Mouse (Mus musculus): Measurements from ENCODE around the gene Apbb1. TPM values are rescaled to one million over a fixed set of nuclear protein-coding genes. Genes with fewer than 3 reads are reported as not detected.

The Apbb1 gene
- total RNA-seq (2021) (10 to 100 TPM; 12.0 to 22.4 TPM), polyA plus RNA-seq (2012; rRNA removed) (49.1 and 61.8 TPM in 2 replicates)
- long read RNA-seq, transcript Apbb1-214 (14 exons, 2,878 nt) = major isoform, 8 of 37 reads
- long read RNA-seq, partial matches to known transcripts = 1 of 37 reads
- long read RNA-seq, other reads (novel, unspliced or antisense) = 24 of 37 reads

DNA sequence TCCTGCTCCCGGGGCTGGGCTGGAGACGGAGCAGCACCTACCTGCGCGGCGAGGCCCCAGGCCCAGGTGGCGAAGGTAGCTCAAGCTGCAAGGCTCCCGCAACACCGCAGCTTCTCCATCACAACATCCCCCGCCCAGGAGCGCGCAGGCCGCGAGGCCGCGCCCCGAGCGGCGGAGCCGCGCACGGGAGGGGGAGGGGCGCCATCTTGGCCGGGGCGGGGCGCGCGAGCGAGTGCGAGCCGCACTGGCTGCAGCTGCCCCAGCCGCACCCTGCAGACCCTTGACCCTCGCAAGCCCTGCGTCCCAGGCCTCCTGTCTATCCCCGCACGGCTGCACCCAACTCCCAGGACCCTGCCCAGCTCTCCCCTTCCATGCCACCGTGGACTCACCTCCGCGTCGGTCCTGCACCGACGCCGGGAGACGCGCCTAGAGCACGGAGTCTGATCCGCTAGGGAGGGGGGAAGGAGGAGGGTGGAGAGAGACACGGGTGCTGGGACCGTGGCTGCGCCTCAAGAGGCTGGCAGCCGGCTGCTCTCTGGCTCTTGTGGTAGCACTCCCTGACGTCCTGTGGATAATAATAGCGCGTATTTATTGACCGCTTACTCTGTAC lies at the start of gene Apbb1:
Apbb1 (minus strand) TSS at position 560 of the 610 bp plus-strand sequence.
- peak; percentile 85 for DNase-seq

DNA sequence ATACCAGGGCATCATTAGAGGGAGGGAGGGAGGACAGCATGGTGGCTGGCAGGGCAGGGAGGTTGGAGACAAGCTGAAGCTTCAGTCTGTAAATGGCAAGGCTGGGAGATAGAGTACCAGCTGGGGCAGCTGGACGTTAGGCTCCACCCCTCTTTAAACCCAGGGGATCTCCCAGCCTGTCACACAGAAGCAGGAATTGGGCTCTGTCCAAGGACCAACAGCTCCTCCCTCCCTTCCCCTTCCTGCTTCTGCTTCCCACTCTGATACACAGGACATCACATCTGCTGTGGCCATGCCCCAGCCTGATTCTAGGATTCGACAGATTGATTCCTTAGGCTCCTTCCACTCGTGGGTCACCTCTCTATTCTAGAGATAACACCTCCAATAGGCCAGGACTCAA lies 47.2 kb upstream of the Apbb1 start:
- peak; percentile 74 for DNase-seq

DNA sequence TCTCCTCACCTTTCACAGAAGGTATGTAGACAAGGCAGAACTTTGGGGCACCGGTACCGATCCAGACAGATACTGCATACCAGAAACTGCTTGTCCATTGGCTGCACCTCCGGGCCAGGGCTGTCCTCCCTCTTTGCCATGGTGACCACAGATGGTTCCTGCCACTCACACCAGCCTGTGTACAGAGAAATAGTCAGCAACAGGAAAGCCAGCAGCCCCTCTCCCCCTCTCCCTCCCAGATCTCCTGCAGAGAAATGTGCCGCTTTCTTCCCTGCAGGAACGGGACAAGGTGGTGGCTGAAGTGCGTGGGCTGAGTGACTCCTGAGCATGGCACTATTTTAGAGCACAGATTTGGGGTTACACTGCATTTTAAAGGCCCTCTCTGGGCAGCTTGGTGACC lies 43.9 kb upstream of the Apbb1 start:
- no peak for DNase-seq

DNA sequence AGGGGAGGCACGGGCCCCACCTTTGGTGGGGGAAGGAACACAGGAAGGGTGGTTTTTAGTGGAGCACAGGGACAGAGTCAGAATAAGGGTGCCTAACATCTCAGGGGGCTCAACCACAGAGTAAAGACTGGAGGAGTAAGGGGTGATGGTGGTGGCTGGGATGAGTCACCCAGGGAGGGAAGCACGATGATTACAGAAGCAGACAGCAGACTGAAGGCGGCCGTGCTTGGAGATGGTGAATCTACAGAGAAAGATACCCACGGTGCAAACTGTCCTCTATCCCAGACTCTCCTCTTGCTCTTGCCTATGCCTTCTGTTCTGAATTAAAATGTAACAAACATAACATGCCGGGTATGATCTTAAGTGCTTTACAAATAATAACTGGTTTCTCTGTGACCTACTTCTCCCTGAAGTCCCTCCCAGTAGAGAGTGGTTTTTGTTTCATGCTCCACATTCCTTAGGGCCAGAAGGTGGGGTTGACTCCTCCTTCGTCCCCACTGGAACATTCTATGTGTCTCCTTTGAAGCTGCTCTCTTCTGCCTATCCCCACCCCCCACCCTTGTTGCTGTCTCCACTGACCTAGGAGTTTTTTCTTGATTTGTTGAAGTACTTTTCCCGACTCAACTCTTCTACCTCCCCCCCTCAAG lies 40.3 kb upstream of the Apbb1 start:
- DNase-seq = no peak

DNA sequence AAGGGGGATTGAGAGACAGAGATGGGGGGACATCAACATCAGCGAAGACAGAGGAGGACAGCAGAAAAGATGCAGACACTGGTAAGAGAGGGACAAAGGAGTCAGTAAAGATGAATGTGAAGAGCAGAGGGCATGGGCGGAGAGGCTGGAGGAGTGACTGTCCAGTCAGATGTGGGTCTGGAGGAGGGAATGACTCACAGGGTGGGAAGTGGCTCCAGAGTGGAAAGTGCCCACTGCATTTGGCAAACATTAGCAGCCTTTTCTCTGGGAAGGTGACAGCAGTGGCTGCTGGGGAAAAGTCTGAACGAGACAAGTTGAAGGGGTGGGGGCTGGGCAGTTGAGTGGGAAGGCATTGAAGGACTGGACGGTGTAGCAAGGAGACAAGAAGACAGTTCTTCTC lies 39.6 kb upstream of the Apbb1 start:
- DNase-seq = no peak

DNA sequence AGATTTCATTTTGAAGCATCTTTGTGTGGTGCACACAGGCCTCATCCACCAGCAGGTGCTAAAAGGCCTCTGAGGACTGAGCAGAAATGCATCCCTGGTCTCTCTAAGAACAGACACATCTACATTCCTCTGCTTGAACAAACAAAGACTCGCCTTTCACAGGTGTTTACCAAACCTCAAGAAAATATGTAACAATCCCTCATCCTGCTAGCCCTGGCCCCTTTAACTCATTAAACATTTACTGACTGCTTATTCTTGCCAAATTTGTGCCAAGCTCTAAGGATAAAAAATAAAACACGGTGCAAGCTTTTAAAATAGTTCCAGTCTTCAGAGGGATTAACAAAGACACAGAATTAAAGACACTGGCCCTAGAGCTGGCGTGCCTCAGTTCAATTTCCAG lies 38.2 kb upstream of the Apbb1 start:
- no peak for DNase-seq

DNA sequence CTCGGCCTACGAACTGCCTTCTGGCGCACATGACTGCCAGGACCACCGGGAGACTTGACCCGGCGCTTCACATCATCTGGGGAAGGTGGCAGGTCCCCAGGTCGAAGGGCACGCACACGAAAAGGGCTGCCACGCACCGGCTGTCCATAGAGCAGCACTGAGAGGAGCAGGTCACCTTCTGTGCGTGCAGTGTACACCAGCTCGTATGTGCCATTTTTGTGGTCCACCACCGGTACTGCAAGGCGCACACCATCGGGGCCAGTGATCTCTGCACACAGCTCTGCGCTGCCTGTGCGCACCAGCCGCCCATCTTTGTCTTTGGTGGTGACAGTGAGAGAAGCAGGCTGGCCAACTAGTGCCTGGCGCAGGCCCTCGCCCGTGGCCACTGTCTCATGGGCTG lies 36.4 kb upstream of the Apbb1 start:
- DNase-seq = no peak

DNA sequence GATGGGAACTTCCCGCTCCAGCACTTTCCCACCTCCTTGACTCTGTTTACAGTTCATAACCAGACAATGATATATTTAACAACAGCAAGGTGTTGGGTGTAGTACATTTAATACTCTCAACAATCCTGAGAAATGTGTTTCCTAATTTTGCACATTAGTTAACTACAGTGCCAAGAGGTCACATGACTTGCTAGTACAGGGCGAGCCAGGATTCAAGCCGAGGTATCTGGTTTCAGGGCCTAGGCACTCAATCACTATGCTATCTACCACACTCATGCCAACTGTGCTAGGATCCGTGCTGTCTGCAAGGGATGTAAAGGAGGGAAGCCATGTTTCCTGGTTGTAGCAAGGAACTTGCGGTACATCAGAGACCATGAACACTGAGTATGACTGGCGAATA lies 35.1 kb upstream of the Apbb1 start:
- DNase-seq = no peak

DNA sequence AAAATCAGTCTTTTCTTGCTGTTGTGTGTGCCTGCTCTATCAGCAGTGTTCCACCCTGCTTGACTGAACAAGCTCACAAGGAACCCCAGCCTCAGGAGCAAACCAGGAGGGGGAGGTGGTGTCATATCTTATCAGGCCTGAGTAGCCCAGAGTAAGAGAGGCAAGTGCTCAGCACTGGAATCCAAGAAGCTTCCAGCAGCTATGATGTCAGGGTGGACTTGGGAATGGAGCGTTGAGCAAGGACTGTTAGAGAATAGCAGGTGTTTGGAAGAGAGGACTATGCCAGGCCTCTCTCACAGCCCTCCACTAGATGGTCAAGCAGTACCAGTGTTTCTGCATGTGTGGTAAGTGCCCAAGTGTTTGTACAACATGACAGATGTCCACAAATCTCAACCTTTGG lies 34.3 kb upstream of the Apbb1 start:
- no peak for DNase-seq

DNA sequence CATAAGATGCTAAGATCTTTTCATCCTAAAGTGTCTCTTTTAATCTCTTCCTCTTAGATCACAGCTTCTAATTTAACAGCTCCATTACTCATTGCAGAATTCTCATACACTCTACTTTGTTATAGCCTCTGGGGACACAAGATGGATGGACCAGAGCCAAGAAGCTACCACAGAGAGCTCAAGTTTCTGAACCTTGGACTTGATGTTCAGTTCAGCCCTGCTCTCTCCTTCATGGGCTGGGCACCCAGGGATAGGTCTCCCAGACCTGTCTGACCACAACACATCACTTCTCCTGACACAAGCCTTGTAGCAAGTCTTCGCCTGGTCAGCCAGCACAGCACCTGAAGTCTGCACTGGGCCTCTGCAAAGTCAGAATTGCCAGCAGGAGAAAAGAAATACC lies 32.9 kb upstream of the Apbb1 start:
- no peak for DNase-seq

DNA sequence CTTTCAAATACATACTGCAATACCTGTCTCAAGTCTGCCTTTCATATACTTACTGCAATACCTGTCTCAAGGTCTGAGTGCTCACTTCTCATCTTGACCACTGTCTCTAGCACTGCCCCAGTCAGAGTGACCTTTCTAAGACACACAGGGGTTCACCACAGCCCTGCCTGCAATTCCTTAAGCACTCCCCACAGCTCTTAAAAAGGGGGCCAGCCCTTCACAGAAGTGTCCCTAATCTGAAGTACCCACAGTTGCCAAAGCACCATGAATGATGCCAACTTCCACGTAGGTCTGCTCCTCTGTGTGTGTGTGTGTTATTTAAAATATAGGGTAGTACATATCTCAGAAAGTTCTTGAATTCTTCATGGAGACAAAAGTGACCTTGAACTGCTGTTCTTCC lies 30.3 kb upstream of the Apbb1 start:
- no peak for DNase-seq

DNA sequence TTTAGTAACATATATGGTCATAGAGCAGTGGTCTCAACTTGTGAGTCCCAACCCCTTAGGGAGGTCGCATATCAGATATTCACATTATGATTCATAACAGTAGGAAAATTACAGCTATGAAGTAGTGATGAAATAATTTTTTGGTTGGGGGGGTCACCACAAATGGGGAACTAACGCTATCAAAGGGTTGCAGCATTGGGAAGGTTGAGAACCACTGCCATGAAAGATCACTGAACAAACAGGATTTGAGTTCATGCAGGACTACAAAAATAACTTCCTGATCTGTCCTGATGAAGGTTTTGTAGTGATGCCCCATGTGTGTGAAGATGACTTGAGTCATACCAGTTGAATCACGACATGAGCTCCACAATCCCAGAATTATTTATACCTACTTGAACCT lies 27.0 kb upstream of the Apbb1 start:
- no peak for DNase-seq

DNA sequence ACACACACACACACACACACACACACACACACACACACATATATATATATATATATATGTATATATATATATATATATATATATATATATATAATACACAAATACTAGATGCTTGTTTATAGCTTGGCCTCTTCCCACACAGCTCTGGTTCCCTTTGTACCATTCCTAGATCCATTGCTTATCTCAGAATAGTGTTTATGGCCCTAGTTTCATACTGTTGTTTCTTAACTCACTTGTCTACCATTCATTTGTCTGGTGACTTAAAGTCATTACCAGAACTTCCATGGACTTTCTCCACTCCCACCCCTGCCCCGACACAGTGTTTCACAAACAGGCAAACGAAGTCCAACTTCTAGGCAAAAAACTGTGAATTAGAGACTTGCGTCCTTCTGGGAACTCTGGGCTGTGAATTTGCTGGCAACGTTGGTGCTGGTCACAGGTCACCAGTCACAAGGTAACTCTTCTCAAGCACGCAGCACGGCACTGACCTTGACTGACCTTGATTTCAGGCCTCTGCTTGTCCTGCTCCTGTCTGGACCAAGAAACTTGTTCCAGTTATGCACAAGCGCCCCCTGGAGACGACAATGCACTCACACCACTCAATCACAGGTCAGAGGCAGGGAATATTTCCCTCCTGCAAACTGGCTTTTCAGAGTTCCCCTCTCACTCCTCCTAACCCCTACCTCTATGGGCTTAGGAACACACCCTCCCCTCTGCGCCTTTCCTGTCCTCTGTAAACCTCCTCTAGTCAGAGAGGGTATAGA lies 21.6 kb upstream of the Apbb1 start:
- DNase-seq = peak; percentile 76

DNA sequence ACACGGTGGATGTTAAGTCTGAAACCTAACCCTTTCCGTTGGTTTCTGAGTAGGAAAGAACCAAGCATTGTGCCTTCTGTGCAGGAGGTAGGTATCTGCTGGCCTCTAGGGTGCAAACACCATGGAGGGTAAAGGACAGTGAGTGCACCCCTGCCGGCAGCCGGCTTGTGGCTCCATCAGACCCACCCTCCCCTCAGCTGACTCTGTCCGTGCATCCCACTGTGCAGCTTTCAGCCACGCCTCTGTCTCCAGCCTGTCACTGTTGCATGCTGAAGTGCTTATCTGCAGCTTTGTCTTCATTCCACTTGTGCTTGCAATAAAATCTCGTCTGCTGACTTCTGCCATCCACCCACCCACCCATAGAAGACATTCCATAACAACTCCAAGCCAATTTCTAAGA lies 8.6 kb upstream of the Apbb1 start:
- no peak for DNase-seq

DNA sequence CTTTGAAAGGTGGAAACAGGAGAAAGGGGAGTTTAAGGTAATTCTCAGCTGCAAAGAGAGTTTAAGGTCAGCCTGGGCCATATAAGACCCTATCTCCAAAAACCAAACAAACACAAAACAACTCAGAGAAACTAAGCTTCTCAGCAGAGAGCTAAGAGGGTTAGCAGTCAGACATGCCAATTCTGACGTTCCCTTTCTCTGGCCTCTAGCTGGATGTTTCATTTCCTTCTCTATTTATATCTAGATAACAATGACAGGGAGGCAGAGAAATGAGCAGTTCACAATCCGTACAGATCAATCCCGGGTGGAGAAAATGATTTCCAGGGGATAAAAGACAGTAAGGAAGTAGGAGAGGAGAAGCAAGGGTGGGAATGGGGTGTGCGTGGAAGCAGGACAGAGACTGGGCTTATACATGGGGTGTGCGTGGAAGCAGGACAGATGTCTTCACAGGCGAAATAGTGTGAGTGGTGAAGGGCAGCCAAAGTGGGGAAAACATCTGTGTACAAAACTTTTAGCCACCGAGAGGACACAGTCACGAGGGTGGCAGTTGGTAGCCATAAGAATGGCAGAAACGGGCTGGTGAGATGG lies 7.0 kb upstream of the Apbb1 start:
- DNase-seq = no peak

DNA sequence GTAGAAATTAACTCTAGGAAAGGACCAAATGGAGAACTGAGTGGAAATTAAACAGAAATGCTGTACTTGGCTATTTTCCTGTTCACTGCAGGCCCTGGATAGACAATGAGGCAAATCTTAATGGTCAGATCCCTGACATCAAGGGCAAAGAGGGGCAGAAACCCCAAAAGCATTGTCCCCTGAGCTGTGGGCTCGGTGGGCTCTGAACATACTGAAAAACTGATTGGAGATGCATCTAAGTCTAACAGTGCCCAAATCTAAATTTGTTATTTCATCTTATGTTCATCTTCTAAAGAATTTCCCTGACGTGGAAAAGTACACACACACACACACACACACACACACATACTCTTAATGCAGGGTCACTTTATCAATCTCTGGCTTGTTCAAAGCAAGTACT lies 506 bp upstream of the Apbb1 start:
- no peak for DNase-seq

DNA sequence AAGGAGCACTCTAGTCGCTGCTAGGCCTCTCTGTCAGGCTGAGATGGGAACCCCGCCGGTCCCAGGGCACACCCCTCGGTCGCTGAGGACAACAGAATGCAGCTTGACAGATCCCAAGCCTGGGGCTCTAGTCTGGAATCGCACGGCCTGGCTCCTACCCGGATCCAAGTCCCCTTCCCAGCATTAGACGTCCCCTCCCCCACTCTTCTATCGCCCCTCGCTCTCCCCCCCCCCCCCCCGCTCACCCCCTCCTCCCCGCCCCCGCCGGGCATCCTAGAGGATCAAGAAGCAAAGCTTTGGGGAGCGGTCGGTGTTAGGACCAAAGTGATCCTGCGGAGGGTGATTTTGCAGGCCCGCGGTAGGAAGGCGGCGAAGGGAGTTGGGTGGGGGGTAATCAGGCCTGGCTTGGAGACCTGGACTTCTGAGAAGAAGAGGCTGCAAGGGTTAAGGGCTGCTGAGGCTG lies 795 bp downstream of the Apbb1 start:
- DNase-seq = no peak

DNA sequence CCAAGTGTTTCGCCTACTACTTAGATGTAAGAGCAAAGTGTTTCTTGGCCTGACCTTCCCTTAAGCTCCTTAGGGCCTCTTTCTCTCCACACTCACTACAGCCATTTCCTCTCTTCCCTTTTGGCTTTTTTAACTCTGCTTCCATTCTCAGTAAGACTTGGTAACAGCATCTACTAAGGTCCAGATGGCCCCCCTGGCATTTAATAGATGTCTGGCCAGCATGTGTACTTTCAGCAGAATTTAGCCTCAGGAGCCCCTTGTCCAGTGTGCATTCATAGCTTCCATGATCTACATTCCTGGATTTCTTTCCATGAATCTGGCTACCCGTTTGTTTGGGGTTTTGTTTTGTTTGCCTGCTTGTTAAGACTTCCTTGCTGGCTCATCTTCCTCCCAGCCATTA lies 3.0 kb downstream of the Apbb1 start:
- DNase-seq = no peak

DNA sequence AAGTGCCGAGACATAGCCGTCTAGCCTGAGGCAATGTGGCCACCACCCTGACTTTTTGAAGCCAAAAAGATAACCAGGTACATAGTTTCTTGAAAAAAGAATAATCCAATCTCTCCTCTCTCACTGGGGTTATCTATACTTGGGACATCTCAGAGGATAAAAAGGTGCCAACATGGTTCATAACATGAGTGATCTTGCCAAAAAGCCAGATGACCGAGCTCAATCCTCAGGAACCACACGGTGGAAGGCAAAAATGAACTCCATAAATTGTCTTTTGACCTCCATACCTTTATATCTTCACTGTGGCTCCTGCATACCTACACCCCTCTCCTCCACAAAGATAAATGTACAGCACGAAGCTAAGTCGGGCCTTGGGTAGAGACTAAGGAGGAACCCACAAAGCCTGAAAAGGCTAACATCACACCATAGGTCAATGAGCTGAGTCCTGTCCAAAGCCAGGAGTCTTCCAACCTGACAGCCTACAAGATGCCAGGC lies 4.0 kb downstream of the Apbb1 start:
- DNase-seq = no peak

DNA sequence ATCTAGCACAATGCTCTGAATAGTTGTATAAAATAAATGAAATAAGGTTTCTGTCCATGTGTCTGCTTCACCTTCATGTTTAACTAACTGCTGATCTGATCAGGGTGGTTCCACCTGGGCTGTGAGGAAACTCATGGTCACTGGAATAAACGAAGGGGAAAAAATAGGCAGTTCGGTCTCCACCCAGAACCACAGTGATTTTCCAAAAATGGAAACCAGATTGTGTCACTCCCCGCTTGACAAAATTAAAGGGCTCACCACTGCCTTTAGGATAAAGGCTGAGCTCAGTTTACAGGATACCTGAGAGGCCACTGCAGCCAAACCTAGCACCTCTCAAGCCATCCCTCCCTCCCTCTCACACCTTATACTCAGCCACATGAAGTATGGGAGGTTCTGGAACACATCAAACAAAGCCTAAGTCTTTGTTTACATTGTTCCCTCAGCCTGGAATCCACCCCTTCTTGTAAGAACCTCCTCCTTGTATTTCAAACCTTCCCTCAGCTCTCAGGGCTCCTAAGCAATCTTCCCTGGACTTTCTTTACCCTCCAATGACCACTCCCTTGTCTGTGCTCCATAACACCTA lies 5.2 kb downstream of the Apbb1 start:
- DNase-seq = no peak

DNA sequence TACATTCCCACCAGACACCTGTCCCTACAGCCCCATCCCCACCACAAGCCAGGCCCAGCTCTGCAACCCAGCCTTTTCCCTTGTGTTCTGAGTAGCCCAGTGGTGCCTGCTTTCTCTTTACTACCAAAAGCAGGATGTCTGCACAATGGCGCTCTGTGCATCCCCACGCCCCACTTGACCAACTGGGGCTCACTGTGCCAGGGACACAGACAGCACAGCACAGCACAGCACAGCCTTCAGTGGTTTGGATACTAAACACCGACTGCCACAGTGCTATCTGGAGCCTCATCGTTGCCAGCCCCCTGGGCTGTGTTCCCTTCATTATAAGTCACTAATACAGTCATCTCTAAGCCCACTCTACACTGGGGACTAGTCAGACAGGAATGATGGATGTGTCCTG lies 6.9 kb downstream of the Apbb1 start:
- no peak for DNase-seq

DNA sequence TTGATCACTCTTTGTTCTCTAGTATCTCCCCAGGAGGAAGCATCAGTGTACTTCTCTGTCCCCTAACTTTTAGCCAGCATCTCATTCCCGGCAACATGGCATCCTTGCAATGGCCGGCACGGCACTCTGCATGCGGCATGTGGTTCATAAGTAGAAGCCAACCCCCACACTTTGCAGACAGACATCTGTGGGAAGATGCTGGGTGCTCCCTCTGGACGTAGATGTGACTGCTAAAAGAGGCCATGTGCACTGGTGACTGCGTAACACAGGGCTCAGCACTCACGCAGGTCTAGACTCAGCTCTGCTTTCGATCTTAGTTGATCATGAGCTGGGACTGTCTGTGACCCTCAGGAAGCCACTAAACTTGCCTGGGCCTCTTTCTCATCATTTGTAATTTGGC lies 8.5 kb downstream of the Apbb1 start:
- no peak for DNase-seq

All from adrenal gland, adult 2 months (tissue).